Mouse (Mus musculus): ENCODE data around the gene Baiap2.

GRCm38 (mm10) chr11:119954233-119954632, 11.7 kb downstream of the Baiap2 start:
- TF ChIP-seq POLR2A (IDR thresholded peaks at IDR 0.05; ENCODE audit: insufficient read depth, low read depth, low read length) (no peak), CTCF (IDR thresholded peaks at IDR 0.05; ENCODE audit: insufficient read depth, low read depth, low read length) (no peak)

Measured in olfactory bulb, adult 2 months (tissue).